Mouse (Mus musculus) MN1 (cell line): ENCODE results near the gene Gpr3.
A peak's percentile ranks its signal among the peaks of the same experiment; 100 is the strongest.

ENCODE experiments used
- DNase-seq: peaks from one replicate; pipeline ENCODE4 v3.0.0-alpha.2; 2016; ENCODE audit warnings: low spot score

Gpr3 gene

GRCm38 (mm10) chr4:133233285-133233976, 21.1 kb upstream of the Gpr3 start:
- DNase-seq: peak; percentile 63

DNA sequence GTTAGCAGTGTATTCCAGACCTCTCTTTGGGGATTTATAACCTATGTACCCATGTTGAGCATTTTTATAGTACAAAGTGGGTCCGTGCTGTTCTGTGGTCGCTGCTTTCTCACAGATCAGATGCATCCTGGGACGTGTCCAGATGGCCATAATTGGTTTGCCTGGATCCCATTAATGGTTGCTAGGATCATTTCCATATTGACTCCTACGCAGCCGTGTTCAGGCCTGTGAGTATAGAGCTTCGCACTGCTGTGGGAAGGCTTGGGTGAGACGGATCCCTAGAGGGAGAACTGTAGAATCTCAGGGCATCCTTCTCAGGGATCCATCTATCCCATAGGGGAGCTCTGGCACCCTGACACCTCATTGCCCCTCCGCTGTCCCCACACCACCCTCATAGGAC, 17.2 kb upstream of the Gpr3 start:
- DNase-seq: peak; percentile 94

GRCm38 (mm10) chr4:133227636-133228035, 15.3 kb upstream of the Gpr3 start:
- peak; percentile 21 for DNase-seq

DNA sequence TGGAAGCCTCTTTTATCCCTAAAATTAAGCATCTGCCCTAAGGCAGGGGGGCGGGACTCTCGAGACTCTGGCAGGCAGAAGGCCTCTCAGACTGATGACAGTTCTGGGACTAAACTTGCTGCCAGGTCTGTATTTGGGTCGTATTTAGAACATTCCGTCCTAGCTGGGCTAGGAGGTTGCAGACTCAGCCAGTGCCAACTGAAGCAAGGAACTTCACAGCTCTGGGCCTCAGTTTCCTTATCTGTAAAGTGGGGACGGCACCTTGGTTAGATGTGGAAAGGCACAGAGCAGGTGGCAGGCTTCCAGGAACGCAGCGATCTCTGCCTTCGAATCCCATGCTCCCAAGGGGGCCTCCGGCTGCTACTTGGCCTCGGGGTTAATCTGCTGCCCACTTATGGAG, 13.7 kb upstream of the Gpr3 start:
- no peak for DNase-seq

- no peak for DNase-seq
Observed at GRCm38 (mm10) chr4:133223875-133224274, 11.5 kb upstream of the Gpr3 start.

DNA sequence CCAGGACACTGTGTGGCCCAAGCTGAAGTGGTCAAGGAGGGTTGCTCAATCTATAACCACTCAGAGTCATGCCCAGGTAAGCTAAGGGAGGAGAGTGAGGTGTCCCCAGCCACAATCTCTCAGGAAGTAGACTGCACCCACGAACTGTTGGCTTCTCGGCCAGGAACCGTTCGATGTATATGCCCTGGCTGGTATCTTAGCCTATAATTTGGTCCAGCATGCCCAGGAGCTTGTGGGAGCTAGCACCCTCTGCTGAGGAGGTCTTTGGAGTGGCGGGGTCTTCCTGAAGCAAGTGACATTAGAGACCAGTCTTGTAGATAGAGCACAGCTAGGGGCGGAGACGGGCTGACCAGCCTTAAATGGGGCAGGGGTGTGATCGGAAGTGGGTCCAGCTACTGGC, 9.4 kb upstream of the Gpr3 start:
- no peak for DNase-seq

- DNase-seq: no peak
Observed at GRCm38 (mm10) chr4:133220656-133221055, 8.3 kb upstream of the Gpr3 start.

DNA sequence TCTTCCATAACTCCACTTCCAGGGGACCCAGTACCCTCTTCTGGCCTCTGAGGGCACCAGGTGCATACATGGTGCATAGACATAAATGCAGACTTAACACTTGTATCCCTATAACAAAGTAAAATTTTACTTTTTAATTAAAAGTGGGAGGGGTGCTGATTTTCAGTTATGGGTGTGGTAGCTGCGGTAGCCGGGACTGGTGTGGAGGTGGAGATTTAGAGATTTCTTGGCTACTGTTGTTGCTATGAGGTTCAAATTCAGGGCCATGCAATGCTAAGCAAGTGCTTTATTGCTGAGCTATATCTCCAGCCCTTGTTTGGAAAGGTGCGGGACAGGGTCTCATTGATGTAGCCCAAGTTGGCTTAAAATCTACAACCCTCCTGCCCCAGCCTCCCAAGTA, 6.4 kb upstream of the Gpr3 start:
- DNase-seq: no peak

DNA sequence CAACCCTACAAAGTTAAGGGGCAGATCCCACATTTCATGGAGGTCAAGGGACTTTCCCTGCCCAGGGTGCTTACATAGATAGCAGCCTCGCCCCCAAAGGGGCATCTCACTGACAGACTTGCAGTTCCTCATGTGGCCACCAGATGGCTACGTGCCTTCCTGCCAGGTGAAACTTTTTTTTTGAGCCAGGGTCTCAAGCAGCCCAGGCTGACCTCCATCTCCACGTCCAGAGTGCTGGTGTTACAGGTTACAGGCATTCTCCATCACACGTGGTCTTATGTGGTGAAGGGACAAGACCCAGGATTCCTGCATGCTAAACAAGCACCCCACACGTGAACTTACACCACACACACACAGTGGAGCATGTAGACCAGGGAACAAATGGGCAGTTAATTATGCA, 5.3 kb upstream of the Gpr3 start:
- peak; percentile 82 for DNase-seq

- DNase-seq: peak; percentile 67
Observed at GRCm38 (mm10) chr4:133213661-133214060, 1.3 kb upstream of the Gpr3 start.

DNA sequence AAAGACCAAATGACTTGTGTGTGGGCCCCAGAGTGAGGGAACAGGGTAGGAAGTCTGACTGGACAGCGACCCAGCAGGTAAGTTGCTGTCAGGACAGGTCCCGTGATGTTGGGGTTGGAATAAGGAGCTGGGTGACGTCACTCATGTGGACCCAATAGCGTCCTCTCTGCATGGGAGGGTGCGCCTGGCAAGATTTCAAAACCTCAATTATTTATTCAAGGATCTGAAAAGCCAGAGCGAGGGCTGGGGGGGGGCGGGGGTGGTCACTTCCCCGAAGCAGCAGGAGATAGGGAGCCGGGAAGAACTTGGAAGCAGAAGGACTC, 893 bp upstream of the Gpr3 start:
- peak; percentile 84 for DNase-seq

DNA sequence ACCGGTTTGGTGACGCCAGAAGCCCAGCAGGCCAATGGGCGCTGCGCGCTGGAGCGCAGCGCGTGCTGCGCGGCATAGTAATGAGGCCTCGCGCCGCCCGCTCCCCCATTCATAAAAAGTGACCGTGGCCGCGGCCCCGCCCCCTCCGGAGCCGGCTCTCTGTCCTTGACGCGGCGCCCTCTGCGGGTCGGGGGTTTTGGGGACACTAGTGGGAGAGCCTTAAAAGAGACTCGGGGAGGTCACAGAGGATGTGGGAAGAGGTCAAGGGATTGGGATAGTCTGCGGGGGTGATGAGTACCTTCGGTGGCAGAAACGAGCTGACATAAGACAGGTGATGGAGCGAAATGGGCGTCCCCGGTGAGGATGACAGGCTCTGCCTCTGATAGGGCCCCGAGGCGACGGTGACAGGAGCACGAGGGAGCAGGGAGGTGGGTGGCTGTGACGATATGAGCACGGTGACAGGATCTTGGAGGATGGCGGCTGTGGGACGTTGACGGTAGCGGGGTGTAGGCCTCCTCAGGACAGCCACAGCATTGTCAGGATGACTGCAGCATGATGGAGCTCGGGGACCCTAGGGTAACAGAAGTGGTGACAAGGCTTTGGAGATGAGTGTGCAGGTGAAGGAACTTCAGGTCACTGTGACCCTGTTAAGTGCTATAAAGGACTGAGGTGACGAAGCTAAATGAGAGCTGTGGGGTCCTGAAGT, 379 bp upstream of the Gpr3 start:
- peak; percentile 94 for DNase-seq

DNA sequence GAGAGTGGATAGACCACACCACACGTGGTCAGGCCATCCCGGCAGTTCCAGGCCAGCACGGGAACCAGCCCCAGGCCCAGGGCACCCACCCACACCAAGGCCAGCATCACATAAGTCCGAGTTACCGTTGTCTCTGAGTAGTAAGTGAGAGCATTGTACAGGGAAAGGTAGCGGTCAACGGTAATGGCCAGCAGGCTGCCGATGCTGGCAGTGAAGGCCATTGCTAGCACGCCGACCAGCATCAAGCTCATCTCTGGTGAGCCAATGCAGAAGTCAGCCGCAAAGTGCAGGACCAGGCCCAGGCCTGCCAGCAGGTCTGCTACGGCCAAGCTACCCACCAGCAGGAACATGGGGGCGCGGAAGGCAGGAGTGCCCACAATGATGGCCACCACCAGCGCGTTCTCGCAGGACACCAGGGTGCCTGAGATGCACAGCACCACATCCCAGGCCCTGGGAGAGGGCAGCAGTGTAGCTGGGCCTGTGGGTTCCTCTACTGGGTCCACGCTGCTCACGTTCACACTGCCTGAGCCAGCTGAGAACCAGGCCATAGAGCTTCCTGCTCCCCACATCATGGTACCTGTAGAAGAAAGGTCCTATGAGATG, 1.4 kb downstream of the Gpr3 start:
- DNase-seq: no peak

DNA sequence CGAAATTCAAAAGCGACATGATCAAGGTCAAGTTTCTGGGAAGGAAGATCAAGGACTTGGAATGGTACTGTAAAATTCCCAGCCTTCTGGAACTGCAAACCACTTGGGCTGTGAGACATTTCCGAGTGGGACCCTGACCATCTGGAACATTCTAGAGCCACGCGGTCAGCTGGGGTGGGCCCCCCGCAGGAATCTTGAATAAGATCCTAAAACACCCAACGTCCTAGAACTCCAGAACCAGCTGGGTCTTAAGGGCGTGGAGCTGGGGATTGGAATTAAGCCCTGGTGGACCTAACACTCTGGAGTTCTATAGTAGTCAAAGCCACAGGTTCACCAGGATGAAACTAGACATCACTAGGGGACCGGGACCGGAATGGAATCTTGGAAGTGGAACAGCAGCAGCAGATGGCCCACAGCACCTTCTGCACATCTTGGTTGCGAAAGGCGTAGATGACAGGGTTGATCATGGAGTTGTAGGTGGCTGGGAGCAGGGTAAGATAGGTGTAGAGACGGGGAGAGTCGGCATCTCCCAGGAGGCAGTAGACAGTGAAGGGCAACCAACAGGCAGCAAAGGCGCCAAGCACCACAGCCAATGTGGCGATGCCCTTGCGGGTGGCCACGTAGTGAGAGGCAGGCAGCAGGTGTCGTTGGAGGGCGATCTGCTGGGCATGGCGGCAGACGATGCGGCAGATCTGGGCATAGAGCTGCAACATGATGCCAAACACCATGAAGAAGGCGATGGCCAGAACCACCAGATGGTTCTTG, 2.1 kb downstream of the Gpr3 start:
- DNase-seq: no peak

DNA sequence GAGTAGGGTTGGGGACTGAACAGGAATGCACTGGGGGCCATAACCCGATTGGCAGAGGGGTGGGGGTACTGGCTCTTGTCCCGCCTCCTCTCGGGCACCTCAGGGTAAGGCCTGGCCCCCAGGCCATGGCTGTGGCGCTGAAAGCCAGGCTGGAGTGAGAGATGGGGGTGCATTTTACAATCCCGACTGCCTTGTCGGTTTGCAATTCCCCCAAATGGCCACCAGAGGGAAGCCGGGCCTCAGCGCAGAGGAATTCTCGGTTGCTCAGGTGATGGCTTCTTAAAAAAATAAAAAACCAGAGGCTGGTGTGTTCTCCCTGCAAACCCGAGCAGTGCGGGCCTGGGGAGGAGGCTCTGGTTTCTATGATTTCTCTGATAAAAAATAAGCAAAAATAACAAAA, 3.0 kb downstream of the Gpr3 start:
- DNase-seq: peak; percentile 82

GRCm38 (mm10) chr4:133204379-133204778, 8.0 kb downstream of the Gpr3 start:
- DNase-seq: no peak

- no peak for DNase-seq
Observed at GRCm38 (mm10) chr4:133203591-133203990, 8.7 kb downstream of the Gpr3 start.

GRCm38 (mm10) chr4:133202254-133202653, 10.1 kb downstream of the Gpr3 start:
- no peak for DNase-seq

DNA sequence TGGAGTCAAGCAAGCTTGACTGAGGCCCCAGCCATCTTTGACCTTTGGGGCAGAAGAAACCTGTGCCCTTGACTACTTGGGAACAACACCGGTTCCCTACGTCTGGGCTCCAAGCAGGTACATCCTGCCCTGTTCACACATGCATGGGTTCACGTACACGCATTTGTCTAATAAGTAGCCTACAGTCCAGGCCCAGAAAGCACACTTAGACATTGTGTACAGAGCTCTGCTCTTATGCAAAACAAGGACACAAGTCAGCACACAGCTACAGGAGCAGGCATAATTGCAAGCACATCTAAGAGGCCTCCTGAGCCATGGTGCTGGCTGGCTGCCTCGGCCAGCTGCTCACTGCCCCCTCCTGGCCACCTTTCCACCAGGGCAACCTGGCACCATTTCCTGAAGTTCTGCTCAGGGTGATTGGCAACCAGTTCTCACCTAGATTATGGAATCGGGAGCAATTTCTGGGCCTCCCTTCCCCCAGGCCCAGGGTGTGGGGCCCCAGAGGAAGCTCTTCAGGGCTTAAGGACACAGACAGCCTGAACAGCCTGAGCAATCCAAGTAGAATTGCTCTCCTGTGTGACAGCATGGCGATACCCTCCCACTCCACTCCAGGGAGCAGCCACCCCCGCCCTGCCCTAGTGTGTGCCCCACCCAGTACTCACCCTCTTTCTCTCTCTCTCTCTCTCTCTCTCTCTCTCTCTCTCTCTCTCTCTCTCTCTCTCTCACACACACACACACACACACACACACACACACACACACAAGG, 11.1 kb downstream of the Gpr3 start:
- DNase-seq: peak; percentile 80

DNA sequence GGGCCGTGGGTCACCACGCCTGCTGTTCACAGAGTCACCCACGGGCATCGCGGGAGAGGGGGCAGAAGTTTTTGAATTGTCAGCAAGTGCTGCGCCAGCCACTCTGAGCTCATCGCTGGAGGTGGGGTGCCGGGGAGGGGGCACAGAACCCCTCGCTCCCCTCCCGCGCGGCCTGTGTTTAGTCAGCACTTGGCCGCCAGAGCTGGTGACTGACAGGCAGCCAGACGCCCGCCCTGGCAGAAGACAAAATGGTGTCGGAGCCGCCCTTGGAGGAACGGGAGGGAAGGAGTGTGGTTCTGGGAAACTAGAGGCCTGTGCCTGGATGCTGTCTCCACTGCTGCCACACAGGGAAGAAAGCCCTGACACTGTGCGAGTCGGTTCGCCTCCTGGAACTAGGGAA, 12.0 kb downstream of the Gpr3 start:
- DNase-seq: no peak

DNA sequence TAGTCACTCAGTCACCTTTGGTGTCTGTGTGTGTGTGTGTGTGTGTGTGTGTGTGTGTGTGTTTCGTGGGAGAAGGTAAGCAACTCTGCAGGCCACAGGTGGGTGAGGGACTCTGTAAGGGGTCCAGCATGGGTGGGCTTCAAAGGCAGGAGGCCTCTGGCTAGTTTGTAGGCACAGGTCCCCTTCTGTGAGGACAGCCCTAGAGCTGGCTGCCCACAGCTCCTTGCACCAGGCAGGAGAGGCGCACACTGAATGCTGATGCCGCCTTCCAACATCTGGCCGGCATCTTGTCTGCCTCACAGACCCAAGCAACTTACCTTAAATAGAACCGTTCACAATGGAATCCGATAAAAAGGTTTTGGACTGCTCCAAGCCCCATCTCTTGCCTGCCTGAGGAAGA, 12.6 kb downstream of the Gpr3 start:
- no peak for DNase-seq
